Mouse (Mus musculus) NIH3T3 (cell line): ENCODE measurements around the gene Nr2c2ap.

ENCODE experiments used
- DNase-seq: peaks from one replicate; pipeline ENCODE4 v3.0.0-alpha.2; 2012; ENCODE audit warnings: low read depth

The Nr2c2ap gene

GRCm38 (mm10) chr8:70120667-70121066 lies 10.5 kb upstream of the Nr2c2ap start, which contains the start of gene Ncan:
Ncan (minus strand) TSS chr8:70120873.
- peak; percentile 68 for DNase-seq

GRCm38 (mm10) chr8:70122863-70123262 lies 8.3 kb upstream of the Nr2c2ap start:
- peak; percentile 46 for DNase-seq

DNA sequence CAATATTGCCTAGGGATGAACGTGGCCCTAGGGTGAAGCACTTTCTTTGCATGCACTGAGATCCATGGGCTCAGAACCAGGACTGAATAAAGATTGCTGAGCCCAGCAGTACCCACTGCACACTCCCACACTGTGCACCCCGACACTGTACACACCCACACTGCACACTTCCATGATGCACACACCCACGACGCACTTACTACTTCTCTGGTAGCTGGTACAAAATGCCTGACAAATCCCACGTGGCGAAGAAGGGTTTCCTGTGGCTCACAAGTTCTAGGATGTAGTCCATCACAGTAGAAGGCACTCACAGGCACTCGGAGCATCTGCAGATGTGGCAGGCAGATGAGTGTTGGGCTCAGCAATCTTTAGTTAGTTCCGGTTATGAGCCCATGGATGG lies 6.1 kb upstream of the Nr2c2ap start:
- no peak for DNase-seq

DNA sequence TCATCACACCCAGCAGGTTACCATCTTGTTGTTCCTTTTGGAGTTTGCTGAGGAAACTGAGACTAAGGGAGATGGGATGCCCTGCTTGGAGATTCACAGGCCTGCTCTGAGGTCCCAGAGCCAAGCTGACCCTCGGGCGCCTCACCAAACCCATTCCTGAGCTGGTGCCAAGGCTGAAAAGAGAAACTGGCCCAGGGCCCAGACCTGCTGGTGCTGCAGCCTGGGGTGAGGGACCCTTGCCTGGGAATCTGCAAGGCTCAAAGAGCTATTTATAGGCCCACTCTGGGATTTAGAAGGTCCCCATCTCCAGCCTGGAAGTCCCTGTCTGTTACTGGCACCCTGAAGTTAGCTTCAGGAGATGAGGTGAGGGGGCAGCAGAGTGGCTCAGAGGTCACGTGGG lies 2.7 kb upstream of the Nr2c2ap start:
- peak; percentile 70 for DNase-seq

GRCm38 (mm10) chr8:70129309-70129952 lies 1.7 kb upstream of the Nr2c2ap start:
- peak; percentile 77 for DNase-seq

DNA sequence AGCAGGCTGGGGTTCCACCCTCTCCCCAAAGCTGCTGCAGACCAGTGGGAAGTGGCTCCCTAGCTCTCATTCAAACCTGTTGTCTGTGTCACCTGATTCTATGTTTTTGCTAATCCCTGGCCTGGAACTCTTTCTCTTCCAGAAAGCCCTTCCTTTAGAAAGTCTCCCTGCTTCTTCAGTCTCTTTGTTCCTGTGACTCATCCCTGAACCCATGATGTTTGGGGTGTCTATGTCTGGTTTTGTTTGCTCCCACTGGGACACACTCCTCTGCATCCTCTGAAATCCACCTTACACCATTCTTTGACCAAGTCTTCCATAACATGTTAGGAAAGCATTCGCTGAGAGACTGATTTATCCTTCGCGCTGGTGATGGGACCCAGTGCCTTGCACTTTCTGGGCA lies 1.1 kb upstream of the Nr2c2ap start:
- DNase-seq = peak; percentile 51

GRCm38 (mm10) chr8:70134086-70134485 lies 3.0 kb downstream of the Nr2c2ap start:
- no peak for DNase-seq

DNA sequence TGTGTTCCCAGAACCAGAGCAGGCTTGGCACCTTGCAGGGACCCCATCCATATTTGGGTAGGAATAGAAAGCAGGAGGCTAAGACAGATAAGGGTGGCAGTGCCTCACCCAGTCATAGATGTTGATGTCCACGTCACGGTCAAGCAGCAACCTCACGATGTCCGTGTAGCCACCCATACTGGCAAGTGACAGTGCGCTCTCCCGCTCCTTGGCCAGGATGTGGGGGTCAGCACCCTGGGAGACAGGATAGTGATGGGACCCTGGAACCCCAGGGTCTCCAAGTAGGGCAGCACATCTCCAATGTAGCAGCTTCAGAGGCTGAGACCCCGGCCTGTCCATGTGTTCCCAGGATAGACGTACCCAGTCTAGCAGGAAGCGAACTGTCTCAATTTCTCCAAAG lies 3.8 kb downstream of the Nr2c2ap start:
- DNase-seq = no peak

- DNase-seq = no peak
Observed at GRCm38 (mm10) chr8:70136591-70136990, 5.5 kb downstream of the Nr2c2ap start.

DNA sequence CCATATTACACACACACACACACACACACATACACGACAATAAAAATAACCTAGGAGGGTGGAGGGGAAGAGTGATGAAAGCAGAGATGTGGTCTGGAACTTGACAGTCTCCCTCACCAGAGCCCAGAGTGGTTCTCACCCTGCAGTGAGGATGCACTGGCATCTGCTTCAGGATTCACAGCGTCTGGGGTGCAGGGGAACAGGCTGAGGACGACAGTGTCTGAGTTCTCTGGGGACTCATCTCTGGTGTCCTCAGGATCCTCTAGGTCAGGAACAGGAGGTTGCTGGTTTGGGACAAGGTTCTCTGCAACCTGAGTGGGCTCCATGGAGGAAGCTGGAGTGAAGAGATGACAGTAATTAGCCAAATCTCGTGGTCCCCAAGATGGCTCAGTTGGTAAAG lies 6.8 kb downstream of the Nr2c2ap start:
- DNase-seq = no peak

DNA sequence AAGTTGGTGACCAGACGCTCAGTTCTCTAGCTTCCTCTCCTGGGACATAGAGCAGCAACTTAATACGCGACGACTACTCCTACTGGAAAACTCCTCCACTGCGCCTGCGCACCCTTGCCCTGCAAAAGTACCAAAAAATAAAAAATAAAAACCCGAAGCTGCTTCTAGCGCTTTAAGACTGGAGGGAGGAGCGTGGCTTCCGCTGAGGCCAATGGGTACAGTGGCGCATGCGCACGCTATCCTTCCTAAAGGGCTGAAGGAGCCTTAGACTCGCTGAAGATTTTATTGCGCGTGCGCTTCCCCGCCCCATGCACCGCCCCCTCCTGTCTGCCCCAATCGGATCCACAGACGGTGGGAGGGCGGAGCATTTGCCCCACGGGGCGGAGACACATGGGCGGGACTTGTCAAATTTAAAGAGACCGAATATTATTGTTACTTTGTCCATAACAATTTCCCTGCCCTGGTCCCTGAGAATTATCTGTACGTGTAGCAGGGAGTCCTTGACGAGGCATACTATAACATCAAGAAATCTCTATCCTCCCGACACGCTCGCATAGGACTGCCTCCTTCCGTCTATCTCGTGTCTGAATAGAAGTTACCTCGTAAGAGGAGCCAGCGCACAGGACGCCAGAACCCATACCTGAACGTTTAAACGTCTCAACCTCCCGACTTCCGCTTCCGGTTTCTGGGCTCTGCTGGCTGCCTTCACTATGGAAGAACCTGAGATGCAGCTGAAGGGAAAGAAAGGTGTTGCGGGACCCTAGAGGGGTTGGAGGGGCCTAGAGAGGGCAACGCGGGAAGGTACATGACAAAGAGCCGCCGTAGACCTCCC lies 8.1 kb downstream of the Nr2c2ap start, which contains the start of the genes Rfxank, Borcs8 and Mef2b:
TSS of gene Rfxank (minus strand) at position 129 of the 832 bp plus-strand sequence.
TSS of gene Borcs8 (plus strand) at position 474 of the 832 bp plus-strand sequence.
TSS of gene Mef2b (plus strand) at position 686 of the 832 bp plus-strand sequence.
- peak; percentile 100 for DNase-seq

- peak; percentile 56 for DNase-seq
Observed at GRCm38 (mm10) chr8:70139981-70140380, 8.8 kb downstream of the Nr2c2ap start.

DNA sequence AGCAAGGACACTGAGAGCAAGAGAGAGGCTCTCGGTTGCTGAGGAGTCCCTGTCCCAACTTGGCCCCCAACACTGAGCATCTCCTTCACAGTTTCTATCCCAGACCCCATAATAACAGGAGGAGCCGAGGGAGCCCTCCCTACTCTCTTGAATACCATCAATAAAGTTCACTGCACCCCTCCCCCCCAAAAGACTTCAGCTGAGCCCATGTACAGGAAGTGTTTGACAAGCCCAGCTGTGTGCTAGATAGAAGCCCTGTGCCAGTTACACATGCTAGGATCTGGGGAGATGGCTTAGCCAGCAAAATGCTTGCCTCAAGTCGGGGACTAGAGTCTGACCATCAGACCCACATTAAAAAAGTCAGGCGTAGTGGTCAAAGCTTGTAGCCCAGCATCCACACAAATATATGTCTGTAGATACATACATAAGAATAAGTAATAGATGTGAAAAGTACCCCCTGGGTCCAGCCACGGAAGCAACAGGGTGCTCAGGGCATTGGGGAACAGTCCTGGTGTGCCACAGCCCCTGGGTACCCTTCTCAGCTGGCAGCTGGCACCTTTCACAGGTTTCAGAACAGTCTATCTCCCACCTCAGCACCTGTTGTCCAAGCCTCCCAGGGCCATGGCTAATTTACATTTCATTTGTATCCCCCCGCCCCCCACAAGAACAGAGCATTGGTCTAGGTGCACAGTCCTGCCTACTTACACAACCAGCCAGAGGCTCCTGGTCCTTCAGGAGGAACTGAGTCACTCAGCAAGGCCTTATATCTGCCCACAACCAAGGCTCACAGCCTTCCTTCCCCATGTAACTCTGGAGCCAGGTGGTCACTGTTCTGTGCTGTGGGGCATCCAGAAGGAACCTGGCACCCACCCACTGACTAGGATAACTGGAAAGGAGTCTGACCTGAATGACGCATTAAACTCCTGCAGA lies 16.8 kb downstream of the Nr2c2ap start:
- no peak for DNase-seq

DNA sequence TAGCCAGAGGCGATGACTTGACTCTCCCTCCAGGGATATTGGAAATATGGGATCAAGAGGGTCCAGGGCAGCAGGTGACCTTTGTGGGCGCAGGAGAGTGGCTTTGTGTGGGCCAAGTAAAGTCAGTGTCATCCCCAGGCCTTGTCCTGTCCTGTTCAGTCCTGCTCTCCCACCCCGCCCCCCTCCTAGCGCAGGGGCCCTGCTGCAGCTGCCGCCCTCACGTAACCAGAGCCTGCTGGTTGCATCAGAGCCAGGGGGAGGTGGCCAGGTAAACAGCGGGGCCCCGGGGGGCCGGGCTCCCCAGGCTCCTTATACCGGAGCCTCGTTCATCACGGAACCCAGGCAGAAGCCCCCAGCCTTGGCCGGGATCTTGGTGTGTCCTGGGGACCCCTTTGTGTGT lies 19.0 kb downstream of the Nr2c2ap start:
- DNase-seq = no peak

- peak; percentile 86 for DNase-seq
Observed at GRCm38 (mm10) chr8:70152537-70153257, 21.6 kb downstream of the Nr2c2ap start.

DNA sequence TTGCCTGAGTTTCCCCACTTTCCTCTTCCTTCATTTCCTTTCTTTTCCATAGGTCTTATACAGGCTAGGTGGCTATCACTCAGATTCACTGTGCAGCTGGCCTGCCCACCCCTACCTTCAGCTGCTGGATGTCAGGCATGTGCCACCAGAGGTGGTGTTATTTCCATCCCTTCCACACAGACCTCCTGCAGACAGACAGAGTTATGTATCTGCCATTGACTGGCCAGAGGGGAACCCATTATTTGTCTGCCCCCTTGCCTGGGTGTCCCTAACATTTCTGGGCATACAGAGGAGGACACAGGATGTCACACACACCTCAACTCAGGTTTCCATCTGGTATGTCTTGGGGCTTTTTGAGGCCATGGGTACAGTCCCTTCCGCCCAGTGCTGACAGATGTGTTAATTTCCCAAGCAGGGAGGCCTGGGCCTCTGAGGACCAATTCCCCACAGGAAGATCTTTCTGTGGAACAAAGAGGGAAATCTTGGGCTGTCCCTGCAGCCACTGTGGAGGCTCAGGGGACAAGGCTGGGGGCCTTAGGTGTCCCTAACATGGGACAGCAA lies 26.2 kb downstream of the Nr2c2ap start:
- no peak for DNase-seq

GRCm38 (mm10) chr8:70158069-70158853 lies 27.1 kb downstream of the Nr2c2ap start:
- peak; percentile 73 for DNase-seq

DNA sequence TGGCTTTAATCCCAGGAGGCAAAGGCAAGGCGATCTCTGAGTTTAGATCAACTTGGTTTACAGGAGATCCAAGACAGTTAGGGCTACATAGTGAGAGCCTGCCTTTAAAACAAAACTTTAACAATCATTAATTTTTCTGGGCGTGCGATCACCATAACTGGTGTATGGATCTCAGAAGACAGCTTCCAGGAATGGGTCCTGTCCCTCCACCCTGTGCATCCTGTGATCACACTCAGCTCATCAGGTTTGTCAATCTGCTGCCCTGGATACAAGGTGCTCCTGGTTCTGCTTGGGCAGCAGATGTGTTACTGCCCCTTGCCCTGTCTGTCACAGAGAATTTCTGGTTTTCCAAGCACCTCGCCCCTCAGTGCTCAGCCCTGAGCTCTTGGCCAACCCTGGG lies 28.1 kb downstream of the Nr2c2ap start:
- DNase-seq = no peak

DNA sequence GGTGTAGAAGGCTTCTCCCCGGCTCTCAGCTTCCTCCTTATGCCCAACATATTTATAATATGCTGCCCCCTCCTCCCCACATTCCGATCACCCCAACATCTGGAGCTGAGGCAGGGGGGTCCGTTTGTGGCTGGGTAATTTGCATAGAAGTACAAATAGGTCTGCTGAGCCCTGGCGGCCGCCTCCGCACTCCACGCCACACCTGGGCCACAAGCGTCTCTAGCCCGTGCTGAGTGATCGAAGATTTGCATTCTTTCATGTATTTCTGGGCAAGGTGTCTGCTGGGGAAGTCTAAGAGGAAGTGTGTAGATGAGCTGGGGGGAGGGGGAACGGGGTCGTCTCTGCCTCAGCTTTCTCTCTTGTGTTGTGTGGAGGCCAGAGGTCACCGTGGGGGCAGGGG lies 28.9 kb downstream of the Nr2c2ap start:
- DNase-seq = no peak

GRCm38 (mm10) chr8:70163316-70163715 lies 32.2 kb downstream of the Nr2c2ap start:
- peak; percentile 46 for DNase-seq
